Mouse (Mus musculus): ENCODE results near the gene Ripor3. TPM values are rescaled to one million over a fixed set of nuclear protein-coding genes. Genes with fewer than 3 reads are reported as not detected.
"Not testable (repeated sequence)": the region's sequence is repeated elsewhere in the genome, so short reads cannot be mapped to it uniquely, and the experiment has no call there.

Gene Ripor3
- 2.3 and 2.8 TPM in 2 replicates for polyA plus RNA-seq (2015; fragmentation: Nextera tagmentation; extraction: Ambion mirVana)

DNA sequence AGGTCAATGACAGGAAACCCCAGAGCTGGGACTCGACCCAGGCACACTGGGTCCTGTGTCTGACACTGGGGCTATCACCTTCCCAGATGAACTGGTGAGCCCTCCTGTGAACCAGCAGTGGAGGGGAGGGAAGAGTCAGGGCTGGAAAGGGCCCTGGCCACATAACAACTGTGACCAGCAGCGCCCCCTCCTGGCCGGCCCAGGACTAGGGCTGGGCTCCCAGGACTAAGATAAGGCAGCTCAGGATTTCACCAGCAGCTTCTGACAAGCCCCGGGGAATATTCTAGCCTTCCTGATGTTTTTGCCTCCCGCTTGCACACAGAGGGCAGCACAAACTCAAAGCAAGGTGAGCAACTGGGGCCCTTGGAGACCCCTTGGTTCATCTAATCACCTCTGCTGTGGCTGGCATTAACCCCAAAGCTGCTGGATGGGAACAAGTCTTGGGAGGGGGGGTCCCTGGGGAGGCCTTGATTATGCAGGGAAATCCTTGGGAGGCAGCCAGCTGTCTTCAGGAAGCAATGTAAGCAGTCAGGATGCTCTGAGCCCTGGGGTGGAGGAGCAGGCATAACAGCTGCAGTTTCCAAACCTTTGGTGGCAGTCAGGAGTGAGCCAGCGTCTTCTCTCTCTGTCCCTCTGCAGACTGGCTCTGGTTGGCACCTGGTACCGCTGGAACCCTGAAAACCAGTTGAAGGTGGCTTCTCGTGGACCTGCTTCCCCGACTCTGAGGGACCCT lies at the start of gene Ripor3:
Gene Ripor3 (minus strand): TSS at position 683 of the 733 bp plus-strand sequence.
- H3K4me1 ChIP-seq (replicated peaks; ENCODE audit: insufficient read depth, low read length) = peaks cover 15% of the 10 kb centered on the region; the same call in 1 of the 2 replicates
- no peak within 1 kb of the TSS for H3K4me2 ChIP-seq (ENCODE audit: low read length)
- H3K27me3 ChIP-seq (ENCODE audit: insufficient read depth, low read length) = no peaks in the 10 kb centered on the region
- H3K9ac ChIP-seq (ENCODE audit: low read depth, low read length) = no peak within 1 kb of the TSS
- no peak within 1 kb of the TSS for H3K4me3 ChIP-seq (replicated peaks; ENCODE audit: low read depth, low read length)
- peak; percentile 77 for DNase-seq (ENCODE audit: low spot score)
- no peaks in the 10 kb centered on the region for H3K36me3 ChIP-seq (ENCODE audit: insufficient read depth, low read length)
- H3K27ac ChIP-seq = no peak within 1 kb of the TSS
- TF ChIP-seq CTCF (IDR thresholded peaks at IDR 0.05; ENCODE audit: low read depth) = peak; percentile 76
- no peak for ATAC-seq (replicated peaks; ENCODE audit: low FRiP score, low read depth)
- no peaks in the 10 kb centered on the region for H3K9me3 ChIP-seq (replicated peaks; ENCODE audit: low read length)
- WGBS = 34% methylated on average over 9 of the region's 9 CpGs

DNA sequence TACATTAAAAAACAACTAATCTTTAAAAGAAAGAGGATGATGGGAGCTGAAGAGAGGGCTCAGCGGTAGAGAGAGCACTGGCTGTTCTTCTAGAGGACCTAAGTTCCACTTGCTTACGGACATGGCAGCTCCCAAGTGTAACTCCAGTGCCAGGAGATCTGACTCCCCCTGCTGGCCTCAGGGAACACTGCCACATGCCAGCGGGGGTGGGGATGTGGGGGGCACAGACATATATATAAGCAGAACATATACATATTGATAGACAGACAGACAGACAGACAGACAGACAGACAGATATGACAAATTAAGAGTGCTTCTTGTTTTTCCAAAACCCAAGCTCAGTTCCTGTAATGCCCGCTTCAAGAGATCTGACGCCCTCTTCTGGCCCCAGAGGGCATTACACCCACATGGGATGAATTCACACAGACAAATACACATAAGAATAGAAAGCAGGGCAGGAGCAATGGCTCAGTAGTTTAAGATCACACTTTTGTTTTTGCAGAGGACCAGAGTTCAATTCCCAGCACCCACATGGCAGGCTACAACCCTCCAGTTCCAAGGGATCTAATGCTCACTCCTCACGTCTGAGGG lies 48.9 kb upstream of the Ripor3 start:
- Histone ChIP-seq H3K4me2 (ENCODE audit: low read length) (no peak overlapping the region), H3K4me3 (replicated peaks; ENCODE audit: low read depth, low read length) (no peak overlapping the region), H3K27ac (peak overlapping the region; percentile 70), H3K27me3 (ENCODE audit: insufficient read depth, low read length) (no peaks in the 10 kb centered on the region), H3K4me1 (replicated peaks; ENCODE audit: insufficient read depth, low read length) (peaks cover 11% of the 10 kb centered on the region; the same call in 1 of the 2 replicates), H3K9me3 (replicated peaks; ENCODE audit: low read length) (no peaks in the 10 kb centered on the region), H3K9ac (ENCODE audit: low read depth, low read length) (no peak overlapping the region), H3K36me3 (ENCODE audit: insufficient read depth, low read length) (no peaks in the 10 kb centered on the region)
- no peak for DNase-seq (ENCODE audit: low spot score)
- no peak for ATAC-seq (replicated peaks; ENCODE audit: low FRiP score, low read depth)
- WGBS = 79% methylated on average over 6 of the region's 6 CpGs
- TF ChIP-seq CTCF (IDR thresholded peaks at IDR 0.05; ENCODE audit: low read depth) = peak; percentile 51; the same call in 1 of the 2 replicates

DNA sequence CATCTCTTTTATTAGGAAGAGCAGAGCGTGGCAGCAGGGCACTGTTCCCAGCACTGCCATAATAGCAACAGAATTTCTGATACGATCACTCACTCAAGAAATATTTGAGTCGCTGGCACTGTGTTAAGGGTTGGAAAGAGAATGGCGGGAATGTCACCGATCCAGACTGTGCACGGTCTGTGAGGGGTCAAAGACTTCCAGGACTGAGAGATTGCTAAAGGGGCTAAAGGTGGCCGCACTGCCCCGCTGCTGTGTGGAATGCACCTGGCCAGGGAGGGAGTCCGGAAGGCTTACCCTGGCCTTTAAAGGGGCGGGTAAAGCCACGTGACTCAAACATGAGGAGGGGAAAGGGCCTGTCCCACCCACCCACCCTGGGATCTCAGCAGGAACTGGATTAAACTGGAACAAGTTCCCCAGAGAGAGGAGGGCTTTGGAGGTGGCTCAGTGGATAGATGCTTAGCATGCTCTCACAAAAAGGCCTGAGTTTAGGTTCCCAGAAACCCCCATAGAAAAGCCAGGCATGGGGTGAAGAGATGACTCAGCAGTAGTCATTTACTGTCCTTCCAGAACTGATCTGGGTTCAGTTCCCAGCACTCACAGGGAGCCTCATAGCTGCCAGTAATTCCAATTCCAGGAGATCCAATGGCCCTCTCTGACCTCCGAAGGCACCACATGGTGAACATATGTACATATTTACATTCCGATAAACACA lies 48.2 kb upstream of the Ripor3 start:
- Histone ChIP-seq H3K27me3 (ENCODE audit: insufficient read depth, low read length) (no peaks in the 10 kb centered on the region), H3K4me3 (replicated peaks; ENCODE audit: low read depth, low read length) (no peak overlapping the region), H3K4me2 (ENCODE audit: low read length) (no peak overlapping the region), H3K4me1 (replicated peaks; ENCODE audit: insufficient read depth, low read length) (peaks cover 11% of the 10 kb centered on the region; the same call in 1 of the 2 replicates), H3K27ac (peak overlapping the region; percentile 70), H3K9me3 (replicated peaks; ENCODE audit: low read length) (no peaks in the 10 kb centered on the region), H3K36me3 (ENCODE audit: insufficient read depth, low read length) (no peaks in the 10 kb centered on the region), H3K9ac (ENCODE audit: low read depth, low read length) (no peak overlapping the region)
- 22% methylated on average over 13 of the region's 13 CpGs for WGBS
- no peak for DNase-seq (ENCODE audit: low spot score)
- TF ChIP-seq CTCF (IDR thresholded peaks at IDR 0.05; ENCODE audit: low read depth) = no peak
- ATAC-seq (replicated peaks; ENCODE audit: low FRiP score, low read depth) = peak; percentile 79; the same call in 1 of the 2 replicates

DNA sequence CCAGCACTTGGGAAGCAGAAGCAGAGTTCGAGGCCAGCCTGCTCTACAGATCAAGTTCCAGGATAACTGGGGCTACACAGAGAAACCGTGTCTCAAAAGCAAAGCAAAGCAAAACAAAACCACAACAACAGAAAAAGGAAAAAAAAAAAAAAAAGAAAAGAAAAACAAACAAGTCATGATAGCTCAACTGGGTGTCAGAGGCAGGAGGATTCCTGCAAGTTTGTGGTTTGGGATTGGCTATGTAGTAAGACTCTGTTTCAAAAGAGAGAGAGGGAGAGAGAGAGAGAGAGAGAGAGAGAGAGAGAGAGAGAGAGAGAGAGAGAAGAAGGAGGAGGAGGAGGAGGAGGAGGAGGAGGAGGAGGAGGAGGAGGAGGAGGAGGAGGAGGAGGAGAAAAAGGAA lies 47.5 kb upstream of the Ripor3 start:
- not testable (repeated sequence) for H3K4me3 ChIP-seq (replicated peaks; ENCODE audit: low read depth, low read length); ATAC-seq (replicated peaks; ENCODE audit: low FRiP score, low read depth); H3K36me3 ChIP-seq (ENCODE audit: insufficient read depth, low read length); H3K9me3 ChIP-seq (replicated peaks; ENCODE audit: low read length); H3K9ac ChIP-seq (ENCODE audit: low read depth, low read length); H3K27me3 ChIP-seq (ENCODE audit: insufficient read depth, low read length); H3K4me2 ChIP-seq (ENCODE audit: low read length); DNase-seq (ENCODE audit: low spot score); H3K27ac ChIP-seq
- WGBS = 62% methylated on average over 2 of the region's 2 CpGs
- peaks cover 11% of the 10 kb centered on the region; the same call in 1 of the 2 replicates for H3K4me1 ChIP-seq (replicated peaks; ENCODE audit: insufficient read depth, low read length)

DNA sequence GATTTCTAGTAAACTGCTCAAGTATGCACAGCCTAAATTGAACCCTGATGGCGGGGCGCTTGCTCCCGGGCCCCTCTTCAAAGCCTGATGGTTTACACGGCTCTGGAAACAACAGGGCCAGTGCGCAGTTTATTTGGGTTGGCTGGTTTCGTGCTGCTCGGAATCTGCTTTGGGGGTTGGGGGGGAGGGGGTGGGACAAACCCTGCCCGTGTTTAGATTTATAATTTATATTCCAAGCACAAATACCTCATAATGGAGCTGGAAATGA lies 46.2 kb upstream of the Ripor3 start:
- no peak overlapping the region for H3K4me2 ChIP-seq (ENCODE audit: low read length)
- H3K4me3 ChIP-seq (replicated peaks; ENCODE audit: low read depth, low read length) = no peak overlapping the region
- WGBS = 50% methylated on average over 8 of the region's 8 CpGs
- ATAC-seq (replicated peaks; ENCODE audit: low FRiP score, low read depth) = no peak
- no peaks in the 10 kb centered on the region for H3K36me3 ChIP-seq (ENCODE audit: insufficient read depth, low read length)
- H3K4me1 ChIP-seq (replicated peaks; ENCODE audit: insufficient read depth, low read length) = peaks cover 11% of the 10 kb centered on the region; the same call in 1 of the 2 replicates
- no peak for DNase-seq (ENCODE audit: low spot score)
- no peaks in the 10 kb centered on the region for H3K27me3 ChIP-seq (ENCODE audit: insufficient read depth, low read length)
- H3K9me3 ChIP-seq (replicated peaks; ENCODE audit: low read length) = no peaks in the 10 kb centered on the region
- H3K9ac ChIP-seq (ENCODE audit: low read depth, low read length) = no peak overlapping the region
- TF ChIP-seq CTCF (IDR thresholded peaks at IDR 0.05; ENCODE audit: low read depth) = no peak
- H3K27ac ChIP-seq = peak overlapping the region; percentile 36

DNA sequence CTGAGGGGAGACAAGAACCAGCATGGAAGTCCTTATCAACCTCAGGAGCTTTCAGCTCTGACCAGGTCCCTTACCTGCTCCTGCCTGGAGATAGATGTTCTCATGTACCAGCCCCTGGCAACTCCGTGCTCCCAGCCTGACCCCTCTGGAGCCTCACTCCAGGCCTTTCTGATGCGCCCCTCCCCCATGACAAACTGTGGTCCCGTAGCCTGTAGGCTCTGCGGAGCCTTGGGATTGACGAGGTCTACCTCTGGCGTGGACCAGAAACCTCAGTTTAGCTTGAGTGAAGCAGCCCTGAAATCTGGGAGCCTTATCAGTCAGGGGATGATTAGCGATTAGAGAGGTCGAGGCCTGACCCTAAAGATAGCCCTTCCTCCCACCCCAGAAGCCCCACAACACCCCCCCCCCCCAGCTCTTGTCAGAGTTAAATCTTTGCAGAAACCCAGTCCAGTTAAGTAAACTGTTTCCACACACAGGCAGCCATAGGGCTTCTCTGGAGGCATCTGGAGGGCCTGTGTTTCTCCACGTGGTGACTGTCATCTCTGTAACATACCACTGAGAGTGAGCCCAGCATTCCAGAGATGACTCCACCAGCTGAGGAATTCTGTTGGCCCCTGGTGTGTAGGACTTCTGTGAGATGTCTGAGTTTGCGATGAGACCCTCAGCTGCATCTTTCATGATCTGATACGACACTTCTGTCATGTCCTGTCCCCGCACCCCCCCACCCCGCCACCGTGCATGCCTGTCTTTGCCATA lies 45.7 kb upstream of the Ripor3 start:
- no peak overlapping the region for H3K4me2 ChIP-seq (ENCODE audit: low read length)
- ATAC-seq (replicated peaks; ENCODE audit: low FRiP score, low read depth) (no peak), DNase-seq (ENCODE audit: low spot score) (peak; percentile 72)

More for the DNA sequence above, 45.7 kb upstream of the Ripor3 start:
- TF ChIP-seq CTCF (IDR thresholded peaks at IDR 0.05; ENCODE audit: low read depth) = no peak
- no peaks in the 10 kb centered on the region for H3K9me3 ChIP-seq (replicated peaks; ENCODE audit: low read length)
- peaks cover 11% of the 10 kb centered on the region; the same call in 1 of the 2 replicates for H3K4me1 ChIP-seq (replicated peaks; ENCODE audit: insufficient read depth, low read length)
- WGBS = 41% methylated on average over 14 of the region's 14 CpGs
- no peak overlapping the region for H3K27ac ChIP-seq
- no peak overlapping the region for H3K4me3 ChIP-seq (replicated peaks; ENCODE audit: low read depth, low read length)
- H3K27me3 ChIP-seq (ENCODE audit: insufficient read depth, low read length) = no peaks in the 10 kb centered on the region
- H3K9ac ChIP-seq (ENCODE audit: low read depth, low read length) = no peak overlapping the region
- H3K36me3 ChIP-seq (ENCODE audit: insufficient read depth, low read length) = no peaks in the 10 kb centered on the region
